Mouse (Mus musculus): ENCODE data around the gene Stk11. TPM values are rescaled to one million over a fixed set of nuclear protein-coding genes. Genes with fewer than 3 reads are reported as not detected.

The Stk11 gene
- total and polyA plus RNA-seq, 3 experiments: 47.4 to 94.9 (median 65.9) TPM

DNA sequence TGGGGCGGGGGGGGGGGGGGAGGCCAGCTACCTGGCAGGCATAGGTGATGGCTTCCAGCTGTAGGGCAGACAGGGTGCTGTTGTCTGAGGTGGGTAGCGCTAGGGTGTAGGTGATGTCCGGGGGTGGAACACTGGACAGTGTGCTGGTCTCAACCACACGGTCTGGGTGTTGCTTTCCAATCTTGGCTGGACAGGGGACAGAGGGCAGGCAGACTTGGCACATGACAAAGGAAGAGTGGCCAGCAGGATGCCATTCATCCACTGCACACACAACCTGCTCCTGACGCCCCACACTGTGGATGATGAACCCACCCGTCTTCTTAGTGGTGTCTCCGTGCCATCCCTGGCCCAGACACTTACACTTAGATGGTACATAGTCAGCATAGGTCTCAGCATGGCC is 46.4 kb upstream of the Stk11 start:
- dilution Hi-C loops (cut with MboI; ENCODE audit: extremely low pct_ligation_motif_present, extremely low pct_unique_long_range_greater_than_20kb, low sequenced_read_pairs): no loop called here
- Histone ChIP-seq H3K4me1 (ENCODE audit: control insufficient read depth in 1 of 2, insufficient read depth in 2 of 2) (peaks cover 17 to 30% of the 10 kb centered on the region in 2 experiments), H3K79me2 (replicated peaks; ENCODE audit: control insufficient read depth, extremely low read depth, insufficient read depth, poor library complexity, severe bottlenecking) (no peaks in the 10 kb centered on the region), H3K4me2 (ENCODE audit: insufficient read depth, low read depth, poor library complexity, severe bottlenecking) (no peak overlapping the region), H3K27ac (ENCODE audit: insufficient read depth, low read depth) (no peak overlapping the region), H3K4me3 (replicated peaks in 1 of 3; ENCODE audit: low read depth in 2 of 3, low read length in 2 of 3, poor library complexity in 1 of 3) (no peak overlapping the region), H3K9ac (ENCODE audit: insufficient read depth, low read depth) (no peak overlapping the region), H3K36me3 (replicated peaks in 1 of 2; ENCODE audit: control insufficient read depth in 1 of 2, insufficient read depth in 1 of 2, low read length in 1 of 2) (peaks cover 59 to 85% of the 10 kb centered on the region in 2 experiments), H3K27me3 (replicated peaks) (no peaks in the 10 kb centered on the region), H3K9me3 (replicated peaks; ENCODE audit: low read length) (no peaks in the 10 kb centered on the region)
- in situ Hi-C loops (cut with MboI; ENCODE audit: low pct_ligation_motif_present, low pct_unique_long_range_greater_than_20kb, low sequenced_read_pairs): no loop called here
- TF ChIP-seq ZNF384 (IDR thresholded peaks at IDR 0.05; ENCODE audit: low read depth, low read length) (no peak), SMC3 (IDR thresholded peaks at IDR 0.05; ENCODE audit: low read depth, low read length) (no peak), E2F4 (IDR thresholded peaks at IDR 0.05; ENCODE audit: insufficient replicate concordance, low read depth, low read length) (no peak), CHD2 (IDR thresholded peaks at IDR 0.05; ENCODE audit: low read length) (no peak), RCOR1 (conservative IDR thresholded peaks at IDR 0.05; ENCODE audit: low read depth, low read length) (no peak), UBTF (IDR thresholded peaks at IDR 0.05; ENCODE audit: low read depth, low read length) (no peak), ELF1 (IDR thresholded peaks at IDR 0.05; ENCODE audit: low read depth, low read length) (no peak), MYC (IDR thresholded peaks at IDR 0.05; ENCODE audit: low read depth, low read length) (no peak), TCF12 (IDR thresholded peaks at IDR 0.05; ENCODE audit: low read depth, low read length) (no peak), NELFE (IDR thresholded peaks at IDR 0.05; ENCODE audit: low read depth, low read length) (no peak), GABPA (IDR thresholded peaks at IDR 0.05; ENCODE audit: insufficient replicate concordance, low read depth, low read length) (no peak), ETS1 (conservative IDR thresholded peaks at IDR 0.05; ENCODE audit: low read depth, low read length) (no peak), MAX (IDR thresholded peaks at IDR 0.05; ENCODE audit: low read length) (no peak), MAFK (IDR thresholded peaks at IDR 0.05; ENCODE audit: insufficient replicate concordance, low read length) (no peak), JUND (conservative IDR thresholded peaks at IDR 0.05; ENCODE audit: low read depth, low read length) (no peak), NRF1 (IDR thresholded peaks at IDR 0.05; ENCODE audit: low read depth, low read length) (no peak)
- no peak for DNase-seq (ENCODE audit: extremely low read depth)

DNA sequence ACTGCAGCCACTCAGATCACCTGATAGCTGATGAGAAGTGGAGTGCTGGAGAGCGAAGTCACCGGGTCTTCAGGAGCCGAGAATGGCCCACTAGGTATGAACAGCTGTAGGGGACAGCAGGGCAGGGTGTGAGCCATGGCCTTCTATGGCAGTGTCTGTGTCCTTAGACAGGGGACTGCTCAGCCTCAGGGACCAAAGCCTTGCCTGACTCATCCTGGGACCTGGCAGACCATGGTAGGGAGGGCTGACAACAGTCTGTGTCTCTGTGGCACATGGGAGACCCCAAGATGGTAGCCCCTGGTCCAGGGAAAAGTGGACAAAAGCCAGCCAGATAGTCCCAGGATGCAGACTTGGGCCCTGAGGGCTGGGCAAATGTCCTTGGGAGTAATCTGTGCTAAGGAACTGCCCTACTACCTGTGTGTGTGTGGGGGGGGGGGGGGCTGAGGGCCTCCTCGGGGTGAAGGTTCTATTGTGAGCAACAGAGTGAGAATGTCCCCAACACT is 45.6 kb upstream of the Stk11 start:
- no peak overlapping the region for H3K9ac ChIP-seq (ENCODE audit: insufficient read depth, low read depth)
- TF ChIP-seq SIN3A (IDR thresholded peaks at IDR 0.05; ENCODE audit: low read length): no peak
- TF ChIP-seq MAX (IDR thresholded peaks at IDR 0.05; ENCODE audit: low read length): no peak
- no peak for TF ChIP-seq ELF1 (IDR thresholded peaks at IDR 0.05; ENCODE audit: low read depth, low read length)
- DNase-seq (ENCODE audit: extremely low read depth): no peak
- dilution Hi-C loops (cut with MboI; ENCODE audit: extremely low pct_ligation_motif_present, extremely low pct_unique_long_range_greater_than_20kb, low sequenced_read_pairs): no loop called here
- no peaks in the 10 kb centered on the region for H3K79me2 ChIP-seq (replicated peaks; ENCODE audit: control insufficient read depth, extremely low read depth, insufficient read depth, poor library complexity, severe bottlenecking)
- H3K4me2 ChIP-seq (ENCODE audit: insufficient read depth, low read depth, poor library complexity, severe bottlenecking): no peak overlapping the region
- H3K27me3 ChIP-seq (replicated peaks): no peaks in the 10 kb centered on the region
- no peaks in the 10 kb centered on the region for H3K9me3 ChIP-seq (replicated peaks; ENCODE audit: low read length)
- in situ Hi-C loops (cut with MboI; ENCODE audit: low pct_ligation_motif_present, low pct_unique_long_range_greater_than_20kb, low sequenced_read_pairs): no loop called here
- H3K4me3 ChIP-seq (replicated peaks in 1 of 3; ENCODE audit: low read depth in 2 of 3, low read length in 2 of 3, poor library complexity in 1 of 3): no peak overlapping the region
- H3K4me1 ChIP-seq (ENCODE audit: control insufficient read depth in 1 of 2, insufficient read depth in 2 of 2): peaks cover 20 to 36% of the 10 kb centered on the region in 2 experiments
- H3K27ac ChIP-seq (ENCODE audit: insufficient read depth, low read depth): no peak overlapping the region
- H3K36me3 ChIP-seq (replicated peaks in 1 of 2; ENCODE audit: control insufficient read depth in 1 of 2, insufficient read depth in 1 of 2, low read length in 1 of 2): peaks cover 53 to 78% of the 10 kb centered on the region in 2 experiments

All from CH12.LX (cell line).